9 mouse cellular contexts compared by ENCODE assay signal in genomic region chr6:81987010-81987409, GRCm38 (mm10). TPM values are rescaled to one million over a fixed set of nuclear protein-coding genes. Genes with fewer than 3 reads are reported as not detected.
A peak's percentile ranks its signal among the peaks of the same experiment; 100 is the strongest.
DNase-seq lines count a peak whose midpoint lies in the region; ATAC-seq lines count a peak whose summit lies in the region.
"Had no signal": no experiment of that assay in that cellular context is flagged by ENCODE, and none has a peak within 500 bp of the region (broad histone marks: within the 10 kb centered on the region; RNA-seq: fewer than 3 reads in every experiment).

No protein-coding gene starts in this region.

- H3K4me1 ChIP-seq in hindbrain, embryonic 16.5 days (ENCODE audit: control insufficient read depth, insufficient read depth, low read depth, low read length): peaks cover 2% of the 10 kb centered on the region; the same call in 1 of the 2 replicates

- DNase-seq in R1 (ENCODE audit: low read depth, low spot score): peak; percentile 74
- DNase-seq in cerebellum, adult 9-11 months: peak; percentile 48
- peak; percentile 64 to 74 for DNase-seq in frontal cortex, postnatal 25 days (ENCODE audit: low spot score in 2 of 2)
- DNase-seq in layer of hippocampus, postnatal 36 days: peak; percentile 80
- DNase-seq in lung, postnatal 4 days: peak; percentile 91 to 92
- peak; percentile 78 for DNase-seq in right cerebral cortex, adult 18-20 months
- peak; percentile 81 for DNase-seq in thymus, postnatal 4 days

- 2% methylated on average over 9 of the region's 9 CpGs for WGBS in hindbrain, embryonic 16.5 days

- no peak overlapping the region for H3K4me3 ChIP-seq in hindbrain, embryonic 16.5 days (ENCODE audit: low read length)

- no peaks in the 10 kb centered on the region for H3K9me3 ChIP-seq in hindbrain, embryonic 16.5 days (ENCODE audit: control insufficient read depth, low read length)

- ATAC-seq in hindbrain, embryonic 16.5 days: peak; percentile 79

- no peaks in the 10 kb centered on the region for H3K36me3 ChIP-seq in hindbrain, embryonic 16.5 days (ENCODE audit: control insufficient read depth, insufficient read depth, low read length)

- H3K27me3 ChIP-seq in hindbrain, embryonic 16.5 days (replicated peaks; ENCODE audit: control insufficient read depth, insufficient read depth, low read length): no peaks in the 10 kb centered on the region; the same call in 1 of the 2 replicates

- H3K9ac ChIP-seq in hindbrain, embryonic 16.5 days (ENCODE audit: low read depth, low read length): no peak overlapping the region

- no peak overlapping the region for H3K4me2 ChIP-seq in hindbrain, embryonic 16.5 days (ENCODE audit: low read length)

- no peak overlapping the region for H3K27ac ChIP-seq in hindbrain, embryonic 16.5 days (ENCODE audit: low read depth, low read length)
- H3K27ac ChIP-seq: macrophage had no signal

RNA-seq across cellular contexts. Expression of gene Mrpl19, which starts 21.3 kb away (rescaled TPM):
- polyA plus RNA-seq in hindbrain, embryonic 16.5 days (2015; fragmentation: Nextera tagmentation; extraction: Ambion mirVana): 45.4 and 48.1 TPM in 2 replicates
- 10 to 100 TPM; 36.4 to 38.4 TPM for total RNA-seq in layer of hippocampus, postnatal 36 days (2021)

RNA-seq across cellular contexts. Expression of gene Eva1a, which starts 53.8 kb away (rescaled TPM):
- 1.3 TPM in 2 replicates for polyA plus RNA-seq in hindbrain, embryonic 16.5 days (2015; fragmentation: Nextera tagmentation; extraction: Ambion mirVana)
- total RNA-seq in layer of hippocampus, postnatal 36 days (2021): 10 to 100 TPM; 13.9 to 16.8 TPM
- polyA plus RNA-seq: macrophage had no signal
